ENCODE assay signal across 26 mouse cellular contexts in the genomic region with DNA sequence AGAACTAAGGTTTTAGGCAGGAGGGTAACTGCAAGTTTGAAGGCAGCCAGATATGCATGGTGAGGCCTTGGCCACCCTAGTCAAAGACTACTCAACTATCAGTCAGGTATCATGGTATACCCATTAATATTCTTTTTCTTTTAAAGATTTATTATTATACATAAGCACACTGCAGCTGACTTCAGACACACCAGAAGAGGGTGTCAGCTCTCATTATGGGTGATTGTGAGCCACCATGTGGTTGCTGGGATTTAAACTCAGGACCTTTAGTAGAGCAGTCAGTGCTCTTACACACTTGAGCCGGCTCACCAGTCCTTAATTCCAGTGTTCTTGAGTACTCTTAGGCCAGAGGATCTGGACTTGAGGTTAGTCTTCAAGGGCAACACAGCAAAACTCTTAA. TPM values are rescaled to one million over a fixed set of nuclear protein-coding genes. Genes with fewer than 3 reads are reported as not detected.
"Had no signal": no experiment of that assay in that cellular context is flagged by ENCODE, and none has a peak within 500 bp of the region (broad histone marks: within the 10 kb centered on the region; RNA-seq: fewer than 3 reads in every experiment).

No protein-coding gene starts in this region.

- H3K4me3 ChIP-seq: gastrocnemius, adult 2 months; heart, embryonic 10.5 days; heart, embryonic 12.5 days; hindbrain, embryonic 10.5 days; hindbrain, embryonic 12.5 days; intestine, embryonic 15.5 days; left cerebral cortex, adult 2 months; limb, embryonic 10.5 days; limb, embryonic 12.5 days; liver, embryonic 12.5 days had no signal

- ATAC-seq: hindbrain, embryonic 16.5 days; inflammation-experienced regulatory T-cells, adult 6 months; intestine, embryonic 15.5 days; intestine, postnatal 0 days; liver, embryonic 12.5 days had no signal

- DNase-seq: gastrocnemius, adult 2 months; gastrocnemius, postnatal 10 days; gastrocnemius, postnatal 25 days; heart, postnatal 10 days; heart, postnatal 4 days; kidney, adult 18-20 months; kidney, adult 8-10 months; kidney, postnatal 10 days; kidney, postnatal 25 days; kidney, postnatal 4 days; layer of hippocampus, adult 9-11 months had no signal

- H3K9ac ChIP-seq: heart, embryonic 12.5 days; hindbrain, embryonic 12.5 days; hindbrain, embryonic 14.5 days; intestine, embryonic 15.5 days; limb, embryonic 12.5 days; liver, embryonic 12.5 days; liver, embryonic 14.5 days had no signal

- H3K4me2 ChIP-seq: heart, embryonic 12.5 days; hindbrain, embryonic 12.5 days; hindbrain, embryonic 14.5 days; intestine, embryonic 15.5 days; limb, embryonic 12.5 days; liver, embryonic 12.5 days had no signal

- H3K27ac ChIP-seq: gastrocnemius, adult 2 months; heart, embryonic 10.5 days; hindbrain, embryonic 10.5 days; hindbrain, embryonic 12.5 days; hindbrain, embryonic 14.5 days; intestine, embryonic 15.5 days; left cerebral cortex, adult 2 months; limb, embryonic 10.5 days; limb, embryonic 12.5 days; liver, embryonic 12.5 days; liver, embryonic 14.5 days had no signal

- H3K9me3 ChIP-seq: heart, embryonic 10.5 days; heart, embryonic 12.5 days; hindbrain, embryonic 12.5 days; intestine, embryonic 15.5 days; limb, embryonic 10.5 days; limb, embryonic 12.5 days; liver, embryonic 12.5 days had no signal

- H3K4me1 ChIP-seq: heart, embryonic 10.5 days; heart, embryonic 12.5 days; hindbrain, embryonic 10.5 days; hindbrain, embryonic 12.5 days; intestine, embryonic 15.5 days; limb, embryonic 10.5 days; limb, embryonic 12.5 days had no signal

- H3K27me3 ChIP-seq: heart, embryonic 12.5 days; hindbrain, embryonic 12.5 days; intestine, embryonic 15.5 days; limb, embryonic 12.5 days; liver, embryonic 12.5 days had no signal

RNA-seq across cellular contexts. Expression of gene Kbtbd6, which starts 8.8 kb away (rescaled TPM):
- total RNA-seq: gastrocnemius, postnatal 25 days had no signal
- polyA plus RNA-seq: liver, adult 2 months had no signal
